Mouse (Mus musculus): ENCODE results near the gene Fbxw16. TPM values are rescaled to one million over a fixed set of nuclear protein-coding genes. Genes with fewer than 3 reads are reported as not detected.
"Not testable (repeated sequence)": the region's sequence is repeated elsewhere in the genome, so short reads cannot be mapped to it uniquely, and the experiment has no call there.

Fbxw16 gene
- polyA plus RNA-seq (2014; fragmentation: Nextera tagmentation; extraction: Ambion mirVana): not detected in 2 replicates

DNA sequence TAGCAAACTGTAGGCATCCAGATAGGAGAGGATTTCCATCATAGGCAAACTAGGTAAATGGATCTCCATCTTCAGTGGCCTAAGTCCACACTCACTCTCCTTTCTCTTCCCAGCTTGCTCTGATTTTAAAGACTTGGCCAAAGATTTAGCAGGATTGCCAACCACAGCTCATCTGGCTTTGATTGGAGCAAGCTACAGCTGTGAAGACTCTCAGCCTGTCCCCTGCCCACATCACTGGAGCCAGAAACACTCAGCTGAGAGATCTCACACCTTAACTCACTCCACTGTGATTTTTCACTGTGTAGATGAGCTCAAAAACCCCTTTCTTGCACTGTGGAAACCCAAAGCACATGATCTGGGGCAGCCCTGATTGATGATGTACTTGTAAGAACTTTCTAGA is at the start of gene Fbxw16:
TSS of gene Fbxw16 (minus strand) at position 101 of the 400 bp plus-strand sequence.
- no peak for ATAC-seq (replicated peaks; ENCODE audit: low FRiP score)
- Histone ChIP-seq H3K27me3 (ENCODE audit: control insufficient read depth, insufficient read depth, low read length) (no peaks in the 10 kb centered on the region), H3K9ac (ENCODE audit: low read length) (no peak within 1 kb of the TSS), H3K4me2 (ENCODE audit: low read depth, low read length, severe bottlenecking) (no peak within 1 kb of the TSS), H3K27ac (ENCODE audit: low read depth, low read length) (no peak within 1 kb of the TSS), H3K4me3 (ENCODE audit: low read depth, low read length) (no peak within 1 kb of the TSS), H3K36me3 (ENCODE audit: control insufficient read depth, insufficient read depth, low read length) (no peaks in the 10 kb centered on the region), H3K4me1 (replicated peaks; ENCODE audit: control insufficient read depth, insufficient read depth, low read length) (no peaks in the 10 kb centered on the region), H3K9me3 (ENCODE audit: control insufficient read depth, low read length) (no peaks in the 10 kb centered on the region)
- DNase-seq (ENCODE audit: low spot score): no peak

- ATAC-seq (replicated peaks; ENCODE audit: low FRiP score); H3K4me1 ChIP-seq (replicated peaks; ENCODE audit: control insufficient read depth, insufficient read depth, low read length); H3K9me3 ChIP-seq (ENCODE audit: control insufficient read depth, low read length); H3K36me3 ChIP-seq (ENCODE audit: control insufficient read depth, insufficient read depth, low read length); DNase-seq (ENCODE audit: low spot score); H3K4me2 ChIP-seq (ENCODE audit: low read depth, low read length, severe bottlenecking); H3K4me3 ChIP-seq (ENCODE audit: low read depth, low read length); H3K9ac ChIP-seq (ENCODE audit: low read length); H3K27ac ChIP-seq (ENCODE audit: low read depth, low read length); H3K27me3 ChIP-seq (ENCODE audit: control insufficient read depth, insufficient read depth, low read length): not testable (repeated sequence)
- WGBS: 82% methylated on average over 1 of the region's 1 CpGs
These were observed 46.8 kb upstream of the Fbxw16 start, which contains the start of gene Fbxw19 for GRCm38 (mm10) chr9:109495775-109496174. TSS of gene Fbxw19 (minus strand) at chr9:109495875.

DNA sequence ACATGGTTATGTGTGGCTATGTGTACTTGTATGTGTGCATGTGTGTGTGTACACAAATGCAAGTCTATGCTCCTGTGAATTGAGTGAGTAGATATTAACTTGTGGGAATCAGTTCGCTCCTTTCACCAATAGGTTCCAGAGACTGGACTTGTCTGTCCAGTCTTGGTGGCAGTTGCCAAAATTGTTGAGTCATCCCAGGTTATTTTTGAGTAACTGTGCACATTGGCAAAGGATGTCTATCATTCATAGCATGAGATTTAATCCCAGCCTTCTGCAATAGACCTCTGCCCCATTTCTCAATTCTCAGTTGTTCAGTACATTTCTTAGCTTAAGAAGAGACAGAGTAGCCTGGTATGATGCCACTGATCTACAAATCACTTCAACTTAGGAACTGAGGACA is 16.0 kb downstream of the Fbxw16 start:
- Histone ChIP-seq H3K27me3 (ENCODE audit: control insufficient read depth, insufficient read depth, low read length) (no peaks in the 10 kb centered on the region), H3K4me2 (ENCODE audit: low read depth, low read length, severe bottlenecking) (no peak overlapping the region), H3K27ac (ENCODE audit: low read depth, low read length) (no peak overlapping the region), H3K4me3 (ENCODE audit: low read depth, low read length) (no peak overlapping the region), H3K9me3 (ENCODE audit: control insufficient read depth, low read length) (no peaks in the 10 kb centered on the region), H3K4me1 (replicated peaks; ENCODE audit: control insufficient read depth, insufficient read depth, low read length) (no peaks in the 10 kb centered on the region), H3K9ac (ENCODE audit: low read length) (no peak overlapping the region), H3K36me3 (ENCODE audit: control insufficient read depth, insufficient read depth, low read length) (no peaks in the 10 kb centered on the region)
- ATAC-seq (replicated peaks; ENCODE audit: low FRiP score) (no peak), DNase-seq (ENCODE audit: low spot score) (no peak)
- 90% methylated on average over 1 of the region's 1 CpGs for WGBS

DNA sequence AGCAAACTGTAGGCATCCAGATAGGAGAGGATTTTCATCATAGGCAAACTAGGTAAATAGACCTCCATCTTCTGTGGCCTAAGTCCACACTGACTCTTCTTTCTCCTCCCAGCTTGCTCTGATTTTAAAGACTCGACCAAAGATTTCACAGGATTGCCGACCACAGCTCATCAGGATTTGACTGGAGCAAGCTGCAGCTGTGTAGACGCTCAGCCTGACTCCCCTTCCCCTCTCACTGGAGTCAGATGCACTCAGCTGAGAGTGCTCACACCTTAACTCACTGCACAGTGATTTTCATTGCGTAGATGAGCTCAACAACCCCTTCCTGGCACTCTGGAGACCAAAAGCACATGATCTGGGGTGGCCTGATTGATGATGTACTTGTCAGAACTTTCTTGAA is 44.7 kb downstream of the Fbxw16 start, which contains the start of gene Fbxw22:
TSS of gene Fbxw22 (minus strand) at position 101 of the 400 bp plus-strand sequence.
- ATAC-seq (replicated peaks; ENCODE audit: low FRiP score); H3K9ac ChIP-seq (ENCODE audit: low read length); DNase-seq (ENCODE audit: low spot score); H3K36me3 ChIP-seq (ENCODE audit: control insufficient read depth, insufficient read depth, low read length); H3K4me3 ChIP-seq (ENCODE audit: low read depth, low read length); H3K9me3 ChIP-seq (ENCODE audit: control insufficient read depth, low read length); H3K27ac ChIP-seq (ENCODE audit: low read depth, low read length); H3K4me2 ChIP-seq (ENCODE audit: low read depth, low read length, severe bottlenecking); H3K4me1 ChIP-seq (replicated peaks; ENCODE audit: control insufficient read depth, insufficient read depth, low read length); H3K27me3 ChIP-seq (ENCODE audit: control insufficient read depth, insufficient read depth, low read length): not testable (repeated sequence)
- WGBS: 80% methylated on average over 4 of the region's 4 CpGs

Other genes starting within 250 kb of the Fbxw16 start
- gene Fbxw20, start 214.4 kb downstream of the Fbxw16 start, polyA plus RNA-seq (2014; fragmentation: Nextera tagmentation; extraction: Ambion mirVana): not detected in 2 replicates
- gene Fbxw14, start 161.5 kb downstream of the Fbxw16 start, polyA plus RNA-seq (2014; fragmentation: Nextera tagmentation; extraction: Ambion mirVana): not detected in 2 replicates
- gene Fbxw28, start 109.5 kb downstream of the Fbxw16 start, polyA plus RNA-seq (2014; fragmentation: Nextera tagmentation; extraction: Ambion mirVana): not detected in 2 replicates
- gene Fbxw22, start 44.8 kb downstream of the Fbxw16 start, polyA plus RNA-seq (2014; fragmentation: Nextera tagmentation; extraction: Ambion mirVana): not detected in 2 replicates
- not detected in 2 replicates for gene Fbxw19, start 46.7 kb upstream of the Fbxw16 start, polyA plus RNA-seq (2014; fragmentation: Nextera tagmentation; extraction: Ambion mirVana)
- not detected in 2 replicates for gene Fbxw15, start 119.1 kb upstream of the Fbxw16 start, polyA plus RNA-seq (2014; fragmentation: Nextera tagmentation; extraction: Ambion mirVana)
- gene Fbxw24, start 176.9 kb upstream of the Fbxw16 start, polyA plus RNA-seq (2014; fragmentation: Nextera tagmentation; extraction: Ambion mirVana): not detected in 2 replicates
- gene Fbxw25, start 215.5 kb upstream of the Fbxw16 start, polyA plus RNA-seq (2014; fragmentation: Nextera tagmentation; extraction: Ambion mirVana): not detected in 2 replicates

Measured in forebrain, embryonic 11.5 days (tissue).